12 mouse cellular contexts compared by ENCODE assay signal in genomic region chr14:48590426-48590825, GRCm38 (mm10).
A peak's percentile ranks its signal among the peaks of the same experiment; 100 is the strongest.
DNase-seq lines count a peak whose midpoint lies in the region; ATAC-seq and TF ChIP-seq lines count a peak whose summit lies in the region.
"Had no signal": no experiment of that assay in that cellular context is flagged by ENCODE, and none has a peak within 500 bp of the region (broad histone marks: within the 10 kb centered on the region; RNA-seq: fewer than 3 reads in every experiment).

No protein-coding gene starts in this region.

- intact Hi-C loops in left cerebral cortex, adult 2 months (cut with DNase I), result no loop called here

- 66% methylated on average over 14 of the region's 14 CpGs for WGBS in midbrain, embryonic 10.5 days
- WGBS in midbrain, embryonic 14.5 days, result 46% methylated on average over 14 of the region's 14 CpGs
- 29% methylated on average over 14 of the region's 14 CpGs for WGBS in heart, embryonic 10.5 days
- WGBS in liver, embryonic 14.5 days (ENCODE audit: insufficient replicate concordance), result 40% methylated on average over 14 of the region's 14 CpGs

- peaks cover 18% of the 10 kb centered on the region for H3K4me1 ChIP-seq in midbrain, embryonic 10.5 days
- peaks cover 11% of the 10 kb centered on the region for H3K4me1 ChIP-seq in midbrain, embryonic 14.5 days (ENCODE audit: control insufficient read depth, insufficient read depth, low read length)
- peaks cover 21% of the 10 kb centered on the region for H3K4me1 ChIP-seq in heart, embryonic 10.5 days
- peaks cover 0 to 6% of the 10 kb centered on the region in 2 experiments; a peak in 2 of 4 replicates for H3K4me1 ChIP-seq in liver, embryonic 14.5 days (replicated peaks; ENCODE audit: control insufficient read depth in 2 of 2, insufficient read depth in 2 of 2, low read length in 1 of 2)

- no peak for ATAC-seq in midbrain, embryonic 14.5 days (ENCODE audit: low FRiP score, low TSS enrichment)
- no peak for ATAC-seq in liver, embryonic 14.5 days (ENCODE audit: insufficient read depth)
- ATAC-seq: intestine, embryonic 16.5 days had no signal

- H3K27me3 ChIP-seq in midbrain, embryonic 10.5 days (ENCODE audit: low read depth, poor library complexity, severe bottlenecking), result no peaks in the 10 kb centered on the region
- H3K27me3 ChIP-seq in midbrain, embryonic 14.5 days (ENCODE audit: control insufficient read depth, insufficient read depth, low read length), result no peaks in the 10 kb centered on the region
- no peaks in the 10 kb centered on the region for H3K27me3 ChIP-seq in heart, embryonic 10.5 days (ENCODE audit: insufficient read depth, poor library complexity, severe bottlenecking)
- H3K27me3 ChIP-seq in liver, embryonic 14.5 days (ENCODE audit: control insufficient read depth, insufficient read depth, low read length), result no peaks in the 10 kb centered on the region

- no peaks in the 10 kb centered on the region for H3K9me3 ChIP-seq in midbrain, embryonic 10.5 days (replicated peaks)
- H3K9me3 ChIP-seq in midbrain, embryonic 14.5 days (ENCODE audit: control insufficient read depth, low read length), result no peaks in the 10 kb centered on the region
- H3K9me3 ChIP-seq in heart, embryonic 10.5 days, result no peaks in the 10 kb centered on the region
- H3K9me3 ChIP-seq in liver, embryonic 14.5 days (ENCODE audit: control insufficient read depth, low read length), result no peaks in the 10 kb centered on the region

- no peaks in the 10 kb centered on the region for H3K36me3 ChIP-seq in midbrain, embryonic 10.5 days
- H3K36me3 ChIP-seq in midbrain, embryonic 14.5 days (ENCODE audit: control insufficient read depth, insufficient read depth, low read length), result no peaks in the 10 kb centered on the region
- H3K36me3 ChIP-seq in heart, embryonic 10.5 days, result no peaks in the 10 kb centered on the region
- no peaks in the 10 kb centered on the region for H3K36me3 ChIP-seq in liver, embryonic 14.5 days (replicated peaks; ENCODE audit: control insufficient read depth, insufficient read depth, low read depth)

- no peak for TF ChIP-seq EP300 in liver, embryonic 14.5 days (IDR thresholded peaks at IDR 0.05; ENCODE audit: low read depth)

- H3K4me3 ChIP-seq in midbrain, embryonic 10.5 days, result no peak overlapping the region
- H3K4me3 ChIP-seq in midbrain, embryonic 14.5 days (replicated peaks; ENCODE audit: low read depth, low read length), result no peak overlapping the region
- peak overlapping the region; percentile 48 for H3K4me3 ChIP-seq in heart, embryonic 10.5 days
- peak overlapping the region in 1 of 2 experiments; percentile 30; a peak in 1 of 4 replicates for H3K4me3 ChIP-seq in liver, embryonic 14.5 days (ENCODE audit: insufficient read depth in 1 of 2, low read depth in 2 of 2, low read length in 2 of 2)
- H3K4me3 ChIP-seq in left cerebral cortex, adult 2 months, result no peak overlapping the region

- 0 out of 2 replicates have a peak overlapping the region, but pooled peaks have one; percentile 55 for H3K27ac ChIP-seq in midbrain, embryonic 10.5 days (replicated peaks)
- H3K27ac ChIP-seq in midbrain, embryonic 14.5 days (replicated peaks; ENCODE audit: low read depth, low read length), result no peak overlapping the region
- peak overlapping the region; percentile 78 for H3K27ac ChIP-seq in heart, embryonic 10.5 days
- no peak overlapping the region for H3K27ac ChIP-seq in liver, embryonic 14.5 days
- H3K27ac ChIP-seq in left cerebral cortex, adult 2 months, result no peak overlapping the region
- H3K27ac ChIP-seq: macrophage had no signal

- peak; percentile 1 to 9 for DNase-seq in adrenal gland, postnatal 36 days
- no peak for DNase-seq in adrenal gland, postnatal 14 days
- DNase-seq in midbrain, embryonic 10.5 days (ENCODE audit: low spot score), result no peak
- no peak for DNase-seq in midbrain, embryonic 14.5 days
- DNase-seq in heart, embryonic 10.5 days (ENCODE audit: low spot score), result no peak
- no peak for DNase-seq in liver, embryonic 14.5 days (ENCODE audit: low read depth in 3 of 3, low spot score in 3 of 3)
- no peak for DNase-seq in thymus, adult 18-20 months
- no peak for DNase-seq in left cerebral cortex, adult 2 months (ENCODE audit: extremely low spot score in 1 of 2, low spot score in 2 of 2)
- DNase-seq: gastrocnemius, postnatal 10 days; layer of hippocampus, postnatal 36 days had no signal

- no peak for TF ChIP-seq CTCF in liver, embryonic 14.5 days (IDR thresholded peaks at IDR 0.05; ENCODE audit: low read depth)
- no peak for TF ChIP-seq CTCF in left cerebral cortex, adult 2 months (IDR thresholded peaks at IDR 0.05)

- H3K9ac ChIP-seq in midbrain, embryonic 14.5 days (replicated peaks; ENCODE audit: low read length), result no peak overlapping the region
- H3K9ac ChIP-seq in liver, embryonic 14.5 days (replicated peaks), result no peak overlapping the region

- H3K4me2 ChIP-seq in midbrain, embryonic 14.5 days (ENCODE audit: low read length), result no peak overlapping the region
- peak overlapping the region; percentile 44 for H3K4me2 ChIP-seq in liver, embryonic 14.5 days (ENCODE audit: low read depth)

Comparison
In these comparisons a context has a peak if more than half of its experiments do, and no peak if none do; other contexts are left out.
1. DNase-seq: peak in adrenal gland, postnatal 36 days (2 of 2); none in adrenal gland, postnatal 14 days (single experiment), midbrain, embryonic 10.5 days (single experiment), midbrain, embryonic 14.5 days (single experiment), heart, embryonic 10.5 days (single experiment), liver, embryonic 14.5 days (0 of 3), thymus, adult 18-20 months (0 of 2) and left cerebral cortex, adult 2 months (0 of 2).
2. H3K27ac ChIP-seq: peak in midbrain, embryonic 10.5 days (single experiment) and heart, embryonic 10.5 days (single experiment); none in midbrain, embryonic 14.5 days (single experiment), liver, embryonic 14.5 days (single experiment) and left cerebral cortex, adult 2 months (single experiment).